Mouse (Mus musculus) urinary bladder, postnatal 25 days (tissue): ENCODE data around the gene Fscn1.

Experiments used
- DNase-seq: peaks from one replicate; pipeline ENCODE4 v3.0.0; 2022; ENCODE audit warnings: low spot score

The Fscn1 gene

DNA sequence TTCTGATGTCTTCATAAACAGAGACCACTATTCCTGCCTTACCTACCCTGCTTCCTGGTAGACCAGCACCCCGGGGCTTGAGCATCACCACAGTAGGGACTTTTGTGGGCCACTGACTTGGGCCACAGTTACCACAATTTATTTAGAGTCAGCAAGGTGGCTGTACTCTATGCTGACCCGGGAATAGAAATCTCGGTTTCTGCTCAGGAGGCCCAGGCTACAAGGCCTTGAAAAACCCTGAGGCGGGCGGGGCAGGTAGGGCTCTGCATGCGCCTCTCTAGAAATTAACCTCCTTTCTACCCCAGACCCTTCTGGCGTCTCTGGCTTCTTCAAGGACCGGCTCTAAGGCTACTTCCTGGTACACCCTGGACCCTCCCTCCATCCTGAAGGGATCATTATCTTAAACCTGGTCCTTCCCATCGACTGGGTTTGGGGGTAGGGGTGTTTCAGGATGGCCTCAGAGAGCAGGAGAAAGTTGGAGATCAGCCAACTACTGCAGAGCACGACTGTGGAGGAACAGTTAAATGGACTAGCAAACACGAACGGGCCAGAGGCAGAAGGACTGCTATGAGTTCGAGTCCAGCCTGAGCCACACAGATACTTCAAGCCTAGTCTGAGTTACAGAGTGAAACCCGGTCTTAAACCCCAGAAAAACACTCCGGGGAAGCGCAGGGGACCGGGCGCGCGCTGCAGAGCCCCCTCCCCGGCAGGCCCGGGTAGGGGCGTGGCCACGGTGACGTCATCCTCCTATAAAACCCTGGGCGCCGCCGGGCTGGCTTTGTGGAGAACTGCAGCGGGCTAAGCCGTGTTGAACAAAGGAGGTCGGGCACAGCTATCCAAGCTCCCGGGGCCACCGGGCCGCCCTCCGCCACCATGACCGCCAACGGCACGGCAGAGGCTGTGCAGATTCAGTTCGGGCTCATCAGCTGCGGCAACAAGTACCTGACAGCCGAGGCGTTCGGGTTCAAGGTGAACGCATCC lies at the start of gene Fscn1:
Gene Fscn1, plus strand, starts transcription at position 768 of the 981 bp plus-strand sequence.
- DNase-seq = peak; percentile 89

DNA sequence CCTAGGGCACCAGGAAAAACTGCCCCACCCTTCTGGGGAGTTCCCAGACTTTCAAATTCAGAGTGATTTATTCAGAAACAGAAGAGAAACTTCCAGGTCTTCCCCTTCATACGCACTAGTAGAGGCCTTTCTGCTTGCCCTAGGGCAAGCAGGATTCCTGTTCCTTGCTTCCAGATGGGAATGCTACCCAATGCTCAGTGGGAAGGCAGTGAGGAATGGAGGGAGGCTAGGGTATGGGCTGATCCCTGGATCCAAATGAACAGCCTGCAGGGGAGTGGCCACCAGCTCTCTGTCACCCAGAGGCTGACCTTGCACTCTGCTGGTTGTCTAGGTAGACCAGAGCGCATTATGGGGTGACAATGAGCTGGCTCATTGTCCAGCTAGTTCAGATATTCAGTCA lies 48.5 kb upstream of the Fscn1 start:
- DNase-seq = no peak

DNA sequence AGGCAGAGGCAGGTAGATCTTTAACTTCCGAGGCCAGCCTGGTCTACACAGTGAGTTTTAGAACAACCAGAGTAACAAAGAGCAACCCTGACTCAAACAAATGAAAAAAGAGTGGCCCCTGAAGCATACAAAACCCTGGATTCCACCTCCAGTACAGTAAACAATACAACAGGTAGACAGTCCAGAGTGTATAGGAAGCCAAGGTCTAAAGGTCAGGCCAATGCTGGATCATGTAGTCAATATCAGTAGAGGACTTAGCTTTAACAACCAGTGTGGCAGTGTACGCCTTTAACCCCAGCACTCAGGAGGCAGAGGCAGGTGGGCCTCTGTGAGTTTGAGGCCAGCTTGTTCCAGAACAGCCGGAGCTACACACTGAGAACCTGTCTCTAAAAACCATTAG lies 47.8 kb upstream of the Fscn1 start:
- DNase-seq = no peak

DNA sequence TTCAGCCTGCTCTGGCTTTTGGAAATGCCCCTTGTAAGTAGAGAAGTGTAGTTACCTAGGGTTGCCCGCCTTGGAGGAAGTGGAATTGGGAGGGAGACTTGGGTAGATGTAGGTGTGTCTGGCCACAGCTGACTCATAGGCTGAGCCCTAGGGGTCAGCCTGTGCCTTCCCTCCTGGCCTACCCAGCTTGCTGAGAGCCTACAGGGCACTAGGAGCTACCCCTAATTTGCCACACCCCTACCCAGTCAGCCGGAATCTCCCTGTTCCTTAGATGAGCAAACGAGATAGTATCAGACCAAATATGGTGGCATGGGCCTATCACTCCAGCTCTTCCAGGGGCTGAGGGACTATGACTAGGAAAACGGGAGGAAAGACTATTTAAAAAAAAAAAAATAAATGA lies 47.4 kb upstream of the Fscn1 start:
- DNase-seq = no peak

DNA sequence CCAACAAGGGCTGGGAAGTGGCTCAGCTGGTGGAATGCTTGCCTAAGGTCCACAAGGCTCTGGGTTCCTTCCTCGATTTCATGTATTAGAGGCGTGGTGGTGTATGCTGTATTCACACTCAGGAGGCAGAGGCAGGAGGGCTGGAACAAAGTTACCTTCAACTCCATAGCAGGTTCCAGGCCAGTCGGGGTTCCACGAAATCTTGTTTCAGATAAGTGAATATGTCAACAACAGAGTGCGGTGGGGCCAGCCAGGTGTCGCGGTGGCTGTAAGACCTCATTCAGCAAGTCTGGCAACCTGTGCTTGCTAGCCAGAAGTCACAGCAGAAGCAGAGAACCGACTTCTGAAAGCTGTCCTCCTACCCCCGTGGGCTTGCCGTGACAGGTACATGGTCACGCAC lies 44.9 kb upstream of the Fscn1 start:
- no peak for DNase-seq

DNA sequence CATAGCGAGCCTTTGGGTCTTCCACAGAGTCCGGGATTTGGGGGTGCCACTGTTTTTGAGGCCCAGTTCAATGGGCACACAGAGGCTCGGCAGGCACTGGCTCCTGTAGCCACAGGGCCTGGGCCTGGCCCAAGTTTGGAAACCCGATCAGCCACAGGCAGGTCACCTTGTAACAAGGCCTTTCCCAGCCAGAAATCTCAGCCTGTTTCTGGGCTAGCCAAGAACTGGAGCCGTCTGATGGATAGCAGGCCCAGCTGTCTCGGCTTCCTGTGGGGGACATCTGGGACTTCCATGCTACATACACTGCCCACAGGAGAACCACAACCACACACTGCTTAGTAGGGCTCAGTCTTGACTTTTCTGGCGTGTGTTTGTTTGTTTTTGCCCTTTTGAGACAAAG lies 43.5 kb upstream of the Fscn1 start:
- DNase-seq = no peak

DNA sequence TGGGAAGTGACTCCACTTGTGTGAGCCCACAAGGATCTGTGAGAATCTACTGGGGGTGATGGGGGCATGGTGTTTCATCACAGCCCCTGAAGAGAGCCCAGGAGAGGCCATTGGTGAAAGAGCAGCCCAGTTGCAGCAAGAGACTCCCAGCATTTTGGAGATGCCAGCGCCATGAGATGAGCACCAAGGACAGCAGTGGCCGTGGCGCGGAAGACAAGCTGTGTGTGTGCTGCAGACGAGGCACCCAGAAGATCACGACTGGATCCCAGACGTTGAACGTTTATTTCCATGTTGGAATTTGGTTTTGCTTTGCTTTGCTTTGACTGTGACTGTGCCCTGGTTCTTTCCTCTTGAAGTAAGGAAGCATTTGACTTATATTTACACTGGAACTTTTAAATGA lies 42.7 kb upstream of the Fscn1 start:
- no peak for DNase-seq

DNA sequence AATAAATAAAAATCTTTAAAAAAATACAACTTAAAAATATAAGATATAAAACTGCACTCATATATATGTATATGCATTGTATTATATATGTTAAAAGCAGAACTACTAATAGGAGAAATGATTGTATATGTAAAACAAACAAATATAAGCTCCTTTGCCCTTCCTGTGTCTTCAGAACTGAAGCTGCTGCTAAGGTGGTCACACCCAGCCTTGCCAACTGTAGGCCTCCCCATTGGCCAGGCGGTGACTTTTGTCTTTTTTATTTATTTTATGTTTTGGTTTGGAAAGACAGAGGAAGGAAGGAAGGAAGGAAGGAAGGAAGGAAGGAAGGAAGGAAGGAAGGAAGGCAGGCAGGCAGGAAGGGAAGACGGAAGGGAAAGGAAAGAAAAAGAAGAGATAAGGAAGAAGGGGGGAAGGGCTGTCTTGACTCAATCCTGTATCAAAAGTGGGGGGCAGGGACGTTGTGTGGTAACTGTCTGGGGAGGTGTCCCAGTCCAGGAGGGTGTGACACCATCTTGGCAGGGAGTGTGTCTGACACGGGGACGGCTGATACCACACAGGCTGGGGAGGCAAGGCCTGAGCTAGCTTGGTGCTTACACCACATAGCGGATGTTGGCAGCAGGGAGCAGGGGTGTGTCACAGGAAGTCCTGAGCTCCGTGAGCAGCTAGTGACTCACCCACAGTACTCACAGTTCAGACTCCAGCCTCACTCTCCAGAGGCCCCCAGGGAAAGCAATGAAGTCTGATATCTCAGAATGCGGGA lies 39.7 kb upstream of the Fscn1 start:
- DNase-seq = peak; percentile 63

DNA sequence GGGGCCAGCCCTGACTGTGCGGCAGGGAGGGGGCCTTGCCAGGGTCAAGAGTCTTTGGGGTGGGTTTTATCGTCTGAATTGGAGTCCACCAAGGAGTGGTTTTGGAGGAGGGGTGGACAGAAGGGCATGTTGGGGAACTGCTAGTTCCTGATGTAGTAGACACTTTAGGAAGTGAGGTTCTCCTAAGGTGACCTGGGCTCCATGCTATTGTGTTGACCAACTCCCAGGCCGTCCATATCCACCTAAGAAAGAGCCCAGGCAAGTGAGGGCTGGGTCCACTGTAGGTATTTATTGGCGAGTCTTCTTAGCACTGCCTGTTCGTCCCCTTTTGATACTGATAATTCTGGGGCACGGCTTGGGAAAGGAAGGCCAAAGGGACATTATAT lies 39.1 kb upstream of the Fscn1 start:
- no peak for DNase-seq

DNA sequence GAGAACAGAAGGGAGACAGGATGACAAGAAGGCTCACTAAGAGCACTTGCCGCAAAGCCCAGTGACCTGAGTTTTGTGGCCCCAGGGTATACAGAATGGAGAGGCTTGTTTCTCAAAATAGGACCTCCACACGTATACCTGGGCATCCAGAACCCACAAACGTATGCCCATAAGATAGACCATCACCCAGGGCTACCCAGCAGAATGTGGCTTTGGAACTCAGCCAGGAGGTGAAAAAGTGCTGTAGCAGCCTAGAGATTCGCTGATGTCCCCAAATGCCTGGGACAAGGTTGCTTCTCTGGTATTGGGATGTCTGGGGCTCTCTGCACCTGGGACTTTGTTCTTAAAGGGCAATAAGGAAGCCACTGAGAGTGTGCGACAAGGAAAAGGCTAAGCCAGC lies 37.9 kb upstream of the Fscn1 start:
- no peak for DNase-seq

DNA sequence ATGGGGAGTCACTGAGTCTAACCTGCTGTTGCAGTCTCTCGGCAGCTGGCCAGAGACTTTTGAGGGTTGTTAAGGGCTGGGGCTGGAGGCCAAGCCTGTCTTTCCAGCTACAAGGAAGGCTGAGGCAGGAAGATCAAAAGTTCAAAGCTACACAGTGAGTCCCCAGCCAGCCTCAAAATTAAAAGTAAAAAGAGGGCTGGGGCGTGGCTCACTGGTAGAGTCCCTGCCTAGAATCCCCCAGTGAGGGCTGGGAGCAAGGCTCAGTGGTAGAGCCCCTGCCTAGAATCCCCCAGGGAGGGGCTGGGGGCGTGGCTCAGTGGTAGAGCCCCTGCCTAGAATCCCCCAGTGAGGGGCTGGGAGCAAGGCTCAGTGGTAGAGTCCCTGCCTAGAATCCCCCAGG lies 36.4 kb upstream of the Fscn1 start:
- no peak for DNase-seq

DNA sequence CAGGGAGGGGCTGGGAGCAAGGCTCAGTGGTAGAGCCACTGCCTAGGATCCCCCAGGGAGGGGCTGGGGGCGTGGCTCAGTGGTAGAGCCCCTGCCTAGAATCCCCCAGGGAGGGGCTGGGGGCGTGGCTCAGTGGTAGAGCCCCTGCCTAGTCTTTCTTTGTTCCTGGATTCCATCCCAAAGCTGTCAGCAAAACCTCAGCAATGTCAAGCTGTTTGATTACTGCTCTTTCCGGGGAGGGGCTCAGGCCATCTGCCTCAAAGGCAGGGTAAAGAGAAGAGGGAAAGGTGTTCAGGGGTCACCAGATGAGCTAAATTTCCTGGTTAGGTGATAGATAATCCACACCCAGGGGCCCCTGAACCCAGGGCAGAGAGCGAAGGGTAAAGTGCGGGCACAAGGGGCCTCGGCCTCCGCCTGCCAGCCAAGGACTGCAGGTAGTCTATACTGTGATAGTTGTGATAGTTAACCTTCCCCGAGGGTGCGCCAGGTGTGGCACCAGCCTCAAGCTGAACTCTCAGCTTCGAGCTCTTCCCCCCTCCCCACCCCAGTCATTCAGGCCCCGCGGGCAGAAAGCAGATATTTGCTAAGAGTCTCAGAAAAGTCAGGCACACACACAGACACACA lies 35.7 kb upstream of the Fscn1 start:
- no peak for DNase-seq

DNA sequence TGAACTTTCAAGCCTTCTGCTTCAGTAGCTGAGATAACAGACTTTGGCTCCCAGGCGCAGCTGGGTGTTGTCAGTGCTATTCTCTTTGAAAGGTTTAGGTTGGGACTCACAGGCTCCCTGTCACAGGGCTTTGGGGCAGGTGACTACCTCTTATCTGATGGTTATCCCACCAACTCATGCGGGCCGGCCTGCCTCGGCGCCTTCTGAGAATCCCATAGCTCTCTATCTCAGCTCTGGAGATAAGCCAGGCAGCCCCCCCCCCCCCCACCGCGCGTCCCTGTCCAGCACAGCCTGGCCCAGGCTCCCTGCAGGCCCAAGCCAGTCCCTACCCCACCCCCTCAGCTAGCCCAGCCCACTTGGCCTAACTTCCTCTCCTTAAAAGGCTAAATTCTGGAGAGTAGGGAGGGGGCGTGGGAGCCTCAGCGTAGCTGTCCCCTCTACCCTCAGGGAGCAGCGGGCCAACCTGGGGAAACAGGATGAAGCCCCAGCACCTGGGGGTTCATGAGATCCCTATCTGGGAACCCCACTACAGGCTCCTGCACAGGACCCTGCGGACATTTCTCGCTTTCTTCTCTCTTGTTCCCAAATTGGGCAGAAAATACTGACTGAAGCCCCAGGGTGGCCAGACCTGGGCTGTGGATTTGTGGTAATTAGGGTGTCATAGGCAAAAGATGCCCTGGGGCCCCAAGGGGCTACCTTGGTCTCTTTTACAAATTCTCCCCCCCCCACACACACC lies 33.8 kb upstream of the Fscn1 start:
- DNase-seq = peak; percentile 36

DNA sequence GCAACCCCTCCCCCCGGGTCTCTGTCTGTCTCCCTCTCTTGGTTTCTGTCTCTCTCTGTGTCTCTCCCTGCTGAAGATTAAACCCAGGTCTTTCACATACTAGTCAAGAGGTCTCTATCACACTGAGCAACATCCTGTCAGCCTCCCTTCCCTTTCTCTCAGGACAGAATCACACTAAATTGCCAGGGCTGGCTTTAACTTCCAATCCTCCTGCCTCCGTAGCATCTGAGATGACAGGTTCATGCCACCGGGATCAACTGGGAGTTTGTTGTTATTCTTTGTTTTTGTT lies 33.3 kb upstream of the Fscn1 start:
- no peak for DNase-seq

DNA sequence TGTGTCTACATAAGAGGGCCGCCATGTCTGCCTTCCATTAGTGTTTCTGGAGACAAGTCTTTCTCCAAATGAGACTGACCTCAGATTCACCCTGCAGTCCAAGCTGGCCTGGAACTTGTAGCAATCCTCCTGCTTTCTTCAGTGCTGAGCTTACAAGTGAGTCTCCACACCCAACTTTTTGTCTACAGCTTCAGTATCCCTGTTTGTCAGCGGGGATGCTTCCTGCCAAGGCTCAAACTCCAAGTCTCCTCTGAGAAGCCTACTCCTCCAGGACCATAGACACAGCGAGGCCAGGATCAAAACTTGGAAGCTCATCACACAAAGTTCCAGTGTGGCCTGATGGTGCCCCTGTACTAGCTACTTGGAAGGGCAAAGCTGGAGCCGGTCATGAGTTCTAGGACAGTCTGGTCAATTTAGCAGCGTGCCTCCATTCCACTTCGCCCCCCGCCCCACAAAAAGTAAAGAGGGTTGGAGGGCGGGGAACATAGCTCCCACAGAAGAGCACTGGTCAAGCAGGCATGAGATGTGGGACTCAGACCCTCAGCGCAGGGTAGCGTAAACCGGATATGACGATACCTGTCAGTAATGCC lies 32.7 kb upstream of the Fscn1 start:
- no peak for DNase-seq

DNA sequence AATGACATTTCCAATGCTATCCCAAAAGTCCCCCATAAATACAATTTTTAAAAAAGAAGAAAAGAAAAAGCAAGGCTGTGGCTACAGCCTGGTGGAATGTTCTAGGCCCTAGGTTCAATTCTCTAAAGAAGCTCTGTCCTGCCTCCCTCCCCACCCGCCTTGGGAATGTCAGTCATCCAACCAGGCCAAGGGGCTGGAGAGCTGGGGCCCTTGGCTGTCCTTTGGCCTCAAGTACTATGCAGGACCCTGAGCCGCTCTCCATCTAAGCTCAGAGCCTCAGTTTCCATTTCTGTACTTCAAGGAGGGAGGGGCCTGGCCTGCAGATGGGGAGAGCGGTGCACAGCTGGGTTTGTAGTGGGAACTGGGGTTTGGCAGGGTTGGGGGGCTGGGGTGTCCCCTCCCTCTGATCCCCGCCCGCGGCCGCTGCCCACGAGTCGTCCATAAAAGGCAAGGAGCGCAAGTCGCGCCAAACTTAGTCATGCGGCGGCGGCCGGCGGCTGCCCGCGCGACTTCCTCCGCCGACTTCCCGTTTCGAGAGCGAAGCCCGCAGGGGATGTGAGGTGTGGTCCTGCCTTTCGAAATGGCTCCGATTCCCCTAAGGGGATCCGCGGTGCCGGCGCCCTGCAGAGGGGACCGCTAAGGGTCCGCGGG lies 31.3 kb upstream of the Fscn1 start:
- peak; percentile 73 for DNase-seq

DNA sequence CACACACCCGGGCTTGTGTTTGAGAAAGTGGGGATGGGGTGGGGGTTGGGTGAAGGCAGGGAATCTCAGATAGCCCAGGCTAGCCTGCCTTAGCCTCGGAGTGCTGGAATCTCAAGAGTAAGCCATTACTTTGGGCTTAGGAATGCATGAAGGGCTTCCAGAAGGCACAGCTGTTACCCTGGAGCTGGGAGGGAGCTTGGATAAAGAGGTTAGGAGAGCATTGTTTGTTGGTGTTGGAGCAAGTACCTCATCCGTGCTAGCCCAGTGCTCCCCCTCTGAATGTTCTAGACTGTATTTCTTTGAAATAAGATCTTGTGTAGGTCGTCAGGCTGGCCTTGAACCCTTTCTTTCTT lies 30.8 kb upstream of the Fscn1 start:
- DNase-seq = no peak

DNA sequence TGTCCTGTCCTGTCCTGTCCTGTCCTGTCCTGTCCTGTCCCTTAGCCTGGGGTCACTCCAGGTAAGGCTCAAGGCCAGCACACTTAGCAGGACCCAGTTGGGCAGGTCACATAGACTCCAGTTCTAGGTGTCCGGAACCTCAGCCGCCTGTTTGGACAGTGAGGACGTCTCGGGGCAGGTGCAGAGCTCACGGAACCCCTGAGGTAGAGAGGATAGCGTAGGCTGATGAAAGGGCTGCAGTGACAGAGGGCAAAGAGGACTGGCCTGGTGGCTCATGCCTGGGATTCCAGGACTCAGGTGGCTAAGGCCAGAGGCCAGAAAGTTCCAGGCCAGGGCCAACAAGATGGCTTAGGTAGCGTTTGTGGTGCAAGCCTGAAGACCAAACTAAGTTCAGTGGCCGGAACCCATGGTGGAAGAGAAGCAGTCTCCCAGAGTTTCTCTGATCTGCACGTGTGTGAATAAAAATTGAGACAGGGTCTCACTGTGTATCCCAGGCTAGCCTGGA lies 28.9 kb upstream of the Fscn1 start:
- no peak for DNase-seq

DNA sequence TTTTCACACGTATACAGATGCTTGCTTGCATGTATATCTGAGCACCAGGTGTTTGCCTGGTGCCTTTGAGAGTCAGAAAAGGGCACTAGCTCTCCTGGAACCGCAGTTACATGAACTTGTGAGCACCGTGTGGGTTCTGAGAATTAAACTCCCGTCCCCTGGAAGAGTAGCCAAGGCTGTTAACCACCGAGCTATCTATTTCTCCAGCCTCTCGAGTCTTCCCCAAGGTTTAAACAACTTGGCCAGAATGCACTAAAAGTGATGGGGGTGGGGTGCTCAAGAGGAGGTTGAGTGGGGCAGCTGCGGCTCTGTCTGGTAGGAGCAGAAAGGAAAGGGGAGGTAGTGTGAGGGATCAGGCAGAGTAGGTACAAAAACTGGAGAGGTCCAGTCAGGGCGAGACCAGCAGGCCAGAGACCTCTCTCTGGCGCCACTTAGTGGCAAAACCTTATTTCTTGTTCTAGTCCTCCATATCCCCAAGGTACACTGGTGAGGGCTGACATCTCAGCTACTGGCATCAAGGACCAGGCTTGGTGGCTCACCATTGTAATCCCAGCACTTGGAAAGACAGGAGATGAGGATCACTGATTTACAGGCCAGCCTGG lies 28.0 kb upstream of the Fscn1 start:
- peak; percentile 75 for DNase-seq

DNA sequence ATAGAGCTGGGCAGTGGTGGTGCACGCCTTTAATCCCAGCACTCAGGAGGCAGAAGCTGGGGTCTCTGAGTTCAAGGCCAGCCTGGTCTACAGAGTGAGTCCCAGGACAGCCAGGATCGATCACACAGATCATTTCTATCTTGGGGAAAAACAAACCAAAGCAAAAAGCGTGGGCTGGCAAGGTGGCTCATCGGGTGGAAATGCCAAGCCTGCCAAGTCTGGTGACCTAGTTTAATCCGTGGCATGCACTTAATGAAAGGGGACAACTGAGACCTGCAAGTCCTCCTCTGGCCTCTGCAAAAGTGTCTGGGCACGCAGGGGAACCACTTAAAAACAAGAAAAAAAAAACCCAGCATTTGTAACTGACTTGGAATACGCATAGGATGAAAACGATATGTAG lies 27.4 kb upstream of the Fscn1 start:
- DNase-seq = no peak
